In the genomic region with DNA sequence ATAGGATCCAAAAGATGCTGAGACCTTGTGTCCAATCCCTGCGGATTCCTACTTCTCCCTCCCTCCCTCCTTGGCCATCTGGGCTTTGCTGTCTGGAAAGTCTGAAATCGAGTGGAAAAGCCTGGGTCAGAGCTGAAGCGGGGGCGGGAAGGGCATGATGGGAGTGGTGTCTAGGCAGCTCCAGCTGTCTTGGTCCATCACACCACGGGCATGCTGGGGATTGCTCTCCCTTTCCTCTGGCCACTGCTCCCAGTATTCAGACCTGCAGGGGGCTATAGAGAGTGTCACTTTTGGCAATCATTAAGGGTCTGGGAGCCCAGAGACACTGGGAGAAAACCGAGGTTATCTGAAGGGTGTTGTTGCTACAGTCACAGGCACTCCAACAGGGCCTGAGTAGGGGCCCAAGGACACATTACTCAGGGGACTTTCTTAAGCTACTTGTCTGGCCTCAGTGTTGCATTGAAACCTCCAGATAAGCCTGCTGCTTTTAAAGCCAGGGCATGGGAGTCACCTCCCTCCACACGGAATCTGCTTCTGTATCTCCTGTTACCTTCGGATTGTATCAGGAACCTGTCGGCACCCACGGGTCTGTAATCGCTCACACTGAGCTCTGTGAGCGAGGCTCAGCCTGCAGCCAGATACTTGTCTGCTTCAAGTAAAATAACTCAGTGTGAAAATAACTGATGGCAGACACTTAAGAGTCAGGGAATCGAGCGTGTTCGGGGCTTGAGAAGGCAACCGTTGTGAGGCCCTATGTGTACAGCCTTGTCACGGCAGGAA, we compare ENCODE assay signal across 14 mouse cellular contexts. TPM values are rescaled to one million over a fixed set of nuclear protein-coding genes. Genes with fewer than 3 reads are reported as not detected.
DNase-seq lines count a peak whose midpoint lies in the region; ATAC-seq and TF ChIP-seq lines count a peak whose summit lies in the region.
"Had no signal": no experiment of that assay in that cellular context is flagged by ENCODE, and none has a peak within 500 bp of the region (broad histone marks: within the 10 kb centered on the region; RNA-seq: fewer than 3 reads in every experiment).

No protein-coding gene starts in this region.

- DNase-seq in cerebellum, postnatal 10 days, result peak; percentile 59 to 69
- no peak for DNase-seq in cerebellum, adult 8-10 months
- no peak for DNase-seq in midbrain, embryonic 11.5 days (ENCODE audit: low spot score, missing footprints)
- DNase-seq: layer of hippocampus, postnatal 36 days had no signal

- ATAC-seq in hindbrain, embryonic 16.5 days, result 0 out of 2 replicates have a peak, but pooled peaks have one; percentile 28
- no peak for ATAC-seq in hindbrain, embryonic 12.5 days (ENCODE audit: low FRiP score)
- no peak for ATAC-seq in midbrain, embryonic 11.5 days (ENCODE audit: low FRiP score)
- no peak for ATAC-seq in midbrain, embryonic 15.5 days (replicated peaks)
- no peak for ATAC-seq in megakaryocyte, adult 5-6 weeks (ENCODE audit: poor library complexity, severe bottlenecking)
- ATAC-seq: intestine, embryonic 16.5 days; liver, embryonic 12.5 days; midbrain, embryonic 16.5 days had no signal

- no peaks in the 10 kb centered on the region for H3K79me2 ChIP-seq in myocyte (ENCODE audit: control insufficient read depth, insufficient read depth)

- no peaks in the 10 kb centered on the region for H3K27me3 ChIP-seq in hindbrain, embryonic 16.5 days (replicated peaks; ENCODE audit: control insufficient read depth, insufficient read depth, low read length)
- no peaks in the 10 kb centered on the region for H3K27me3 ChIP-seq in hindbrain, embryonic 12.5 days
- H3K27me3 ChIP-seq in midbrain, embryonic 11.5 days (ENCODE audit: control insufficient read depth, insufficient read depth, low read length), result no peaks in the 10 kb centered on the region
- H3K27me3 ChIP-seq in midbrain, embryonic 15.5 days (replicated peaks), result no peaks in the 10 kb centered on the region
- H3K27me3 ChIP-seq in myocyte (ENCODE audit: control insufficient read depth, insufficient read depth, insufficient read length), result no peaks in the 10 kb centered on the region

- 71% methylated on average over 17 of the region's 17 CpGs for WGBS in hindbrain, embryonic 16.5 days
- 75% methylated on average over 17 of the region's 17 CpGs for WGBS in hindbrain, embryonic 12.5 days
- 80% methylated on average over 17 of the region's 17 CpGs for WGBS in midbrain, embryonic 11.5 days
- WGBS in midbrain, embryonic 15.5 days, result 76% methylated on average over 17 of the region's 17 CpGs

- no peak for TF ChIP-seq POLR2A in myocyte (IDR thresholded peaks at IDR 0.05; ENCODE audit: insufficient read length, low read depth)

- H3K4me2 ChIP-seq in hindbrain, embryonic 16.5 days (ENCODE audit: low read length), result no peak overlapping the region
- no peak overlapping the region for H3K4me2 ChIP-seq in hindbrain, embryonic 12.5 days (replicated peaks)
- no peak overlapping the region for H3K4me2 ChIP-seq in midbrain, embryonic 11.5 days
- no peak overlapping the region for H3K4me2 ChIP-seq in midbrain, embryonic 15.5 days
- H3K4me2 ChIP-seq in myocyte (ENCODE audit: low read depth), result peak overlapping the region; percentile 54
- H3K4me2 ChIP-seq: liver, embryonic 12.5 days had no signal

- no peaks in the 10 kb centered on the region for H3K9me3 ChIP-seq in hindbrain, embryonic 16.5 days (ENCODE audit: control insufficient read depth, low read length)
- no peaks in the 10 kb centered on the region for H3K9me3 ChIP-seq in hindbrain, embryonic 12.5 days (replicated peaks)
- no peaks in the 10 kb centered on the region for H3K9me3 ChIP-seq in midbrain, embryonic 11.5 days (ENCODE audit: control insufficient read depth, low read length)
- no peaks in the 10 kb centered on the region for H3K9me3 ChIP-seq in midbrain, embryonic 15.5 days
- H3K9me3 ChIP-seq: liver, embryonic 12.5 days had no signal

- H3K4me1 ChIP-seq in hindbrain, embryonic 16.5 days (ENCODE audit: control insufficient read depth, insufficient read depth, low read depth, low read length), result no peaks in the 10 kb centered on the region
- no peaks in the 10 kb centered on the region; the same call in 1 of the 2 replicates for H3K4me1 ChIP-seq in hindbrain, embryonic 12.5 days
- no peaks in the 10 kb centered on the region for H3K4me1 ChIP-seq in midbrain, embryonic 11.5 days (ENCODE audit: control insufficient read depth, insufficient read depth, low read length)
- H3K4me1 ChIP-seq in midbrain, embryonic 15.5 days, result no peaks in the 10 kb centered on the region
- H3K4me1 ChIP-seq: liver, embryonic 12.5 days had no signal

- H3K9ac ChIP-seq in hindbrain, embryonic 16.5 days (ENCODE audit: low read depth, low read length), result no peak overlapping the region
- H3K9ac ChIP-seq in hindbrain, embryonic 12.5 days, result no peak overlapping the region
- H3K9ac ChIP-seq in midbrain, embryonic 11.5 days (ENCODE audit: low read length), result no peak overlapping the region
- no peak overlapping the region for H3K9ac ChIP-seq in midbrain, embryonic 15.5 days
- H3K9ac ChIP-seq: liver, embryonic 12.5 days had no signal

- H3K4me3 ChIP-seq in hindbrain, embryonic 16.5 days (ENCODE audit: low read length), result no peak overlapping the region
- H3K4me3 ChIP-seq in hindbrain, embryonic 12.5 days, result no peak overlapping the region
- no peak overlapping the region for H3K4me3 ChIP-seq in midbrain, embryonic 11.5 days (ENCODE audit: low read depth, low read length)
- no peak overlapping the region for H3K4me3 ChIP-seq in midbrain, embryonic 15.5 days
- no peak overlapping the region for H3K4me3 ChIP-seq in myocyte
- H3K4me3 ChIP-seq: liver, embryonic 12.5 days had no signal

- H3K27ac ChIP-seq in hindbrain, embryonic 16.5 days (ENCODE audit: low read depth, low read length), result no peak overlapping the region
- H3K27ac ChIP-seq in hindbrain, embryonic 12.5 days, result no peak overlapping the region
- 0 out of 2 replicates have a peak overlapping the region, but pooled peaks have one; percentile 9 for H3K27ac ChIP-seq in midbrain, embryonic 11.5 days (ENCODE audit: low read depth, low read length)
- no peak overlapping the region for H3K27ac ChIP-seq in midbrain, embryonic 15.5 days
- H3K27ac ChIP-seq: liver, embryonic 12.5 days had no signal

- H3ac ChIP-seq in myocyte (ENCODE audit: control insufficient read depth, insufficient read length), result no peak overlapping the region

- H3K36me3 ChIP-seq in hindbrain, embryonic 16.5 days (ENCODE audit: control insufficient read depth, insufficient read depth, low read length), result no peaks in the 10 kb centered on the region
- H3K36me3 ChIP-seq in hindbrain, embryonic 12.5 days, result peaks cover 9% of the 10 kb centered on the region
- no peaks in the 10 kb centered on the region for H3K36me3 ChIP-seq in midbrain, embryonic 11.5 days (ENCODE audit: control insufficient read depth, insufficient read depth, low read length)
- no peaks in the 10 kb centered on the region for H3K36me3 ChIP-seq in midbrain, embryonic 15.5 days (replicated peaks)
- H3K36me3 ChIP-seq in myocyte (ENCODE audit: control insufficient read depth, insufficient read depth), result no peaks in the 10 kb centered on the region
- H3K36me3 ChIP-seq: liver, embryonic 12.5 days had no signal

TF ChIP-seq in myocyte, 11 proteins besides CTCF, POLR2A, EP300 and RAD21:
- TF ChIP-seq MYOD1 (IDR thresholded peaks at IDR 0.05; ENCODE audit: control insufficient read depth in 1 of 3, insufficient read length in 2 of 3, low read depth in 2 of 3) (peak; percentile 97 to 100 (median 100)), MAX (IDR thresholded peaks at IDR 0.05; ENCODE audit: low read depth) (no peak), TCF3 (IDR thresholded peaks at IDR 0.05; ENCODE audit: insufficient read length, low read depth) (peak; percentile 91), MYOG (IDR thresholded peaks at IDR 0.05; ENCODE audit: control insufficient read depth in 1 of 3, insufficient read depth in 1 of 3, insufficient read length in 2 of 3, low read depth in 2 of 3) (peak in 1 of 3 experiments; percentile 73), USF1 (IDR thresholded peaks at IDR 0.05; ENCODE audit: low read depth) (no peak), REST (IDR thresholded peaks at IDR 0.05; ENCODE audit: insufficient read depth, insufficient read length) (no peak), TCF12 (IDR thresholded peaks at IDR 0.05; ENCODE audit: insufficient read depth, poor library complexity, severe bottlenecking) (peak; percentile 54), SRF (IDR thresholded peaks at IDR 0.05; ENCODE audit: control insufficient read depth, insufficient read length, low read depth) (no peak)

RNA-seq across cellular contexts. Expression of gene Emilin3, which starts 29.0 kb away (rescaled TPM):
- polyA plus RNA-seq in hindbrain, embryonic 16.5 days (2015; fragmentation: Nextera tagmentation; extraction: Ambion mirVana), result 0.70 and 1.3 TPM in 2 replicates
- polyA plus RNA-seq in hindbrain, embryonic 12.5 days (2016; fragmentation: Nextera tagmentation; extraction: Ambion mirVana), result 5.1 and 7.5 TPM in 2 replicates
- polyA plus RNA-seq in midbrain, embryonic 11.5 days (2014; fragmentation: Nextera tagmentation; extraction: Ambion mirVana), result 2.6 and 2.9 TPM in 2 replicates
- polyA plus RNA-seq in midbrain, embryonic 15.5 days (2015; fragmentation: Nextera tagmentation; extraction: Ambion mirVana), result 0.87 and 1.1 TPM in 2 replicates
- polyA plus RNA-seq in myocyte (2012; fragmentation: generic; extraction: Trizol), result not detected
- total RNA-seq in megakaryocyte, adult 5-6 weeks (2015), result not detected in 2 replicates
- not detected in 2 replicates for total RNA-seq in megakaryocyte, adult 5-6 weeks (2017)
- total RNA-seq: adrenal gland, adult 18-20 months; MEL had no signal

Comparison
In these comparisons a context has a peak if more than half of its experiments do, and no peak if none do; other contexts are left out.
1. DNase-seq: peak in cerebellum, postnatal 10 days (2 of 2); none in cerebellum, adult 8-10 months (single experiment) and midbrain, embryonic 11.5 days (single experiment).